In the genomic region with DNA sequence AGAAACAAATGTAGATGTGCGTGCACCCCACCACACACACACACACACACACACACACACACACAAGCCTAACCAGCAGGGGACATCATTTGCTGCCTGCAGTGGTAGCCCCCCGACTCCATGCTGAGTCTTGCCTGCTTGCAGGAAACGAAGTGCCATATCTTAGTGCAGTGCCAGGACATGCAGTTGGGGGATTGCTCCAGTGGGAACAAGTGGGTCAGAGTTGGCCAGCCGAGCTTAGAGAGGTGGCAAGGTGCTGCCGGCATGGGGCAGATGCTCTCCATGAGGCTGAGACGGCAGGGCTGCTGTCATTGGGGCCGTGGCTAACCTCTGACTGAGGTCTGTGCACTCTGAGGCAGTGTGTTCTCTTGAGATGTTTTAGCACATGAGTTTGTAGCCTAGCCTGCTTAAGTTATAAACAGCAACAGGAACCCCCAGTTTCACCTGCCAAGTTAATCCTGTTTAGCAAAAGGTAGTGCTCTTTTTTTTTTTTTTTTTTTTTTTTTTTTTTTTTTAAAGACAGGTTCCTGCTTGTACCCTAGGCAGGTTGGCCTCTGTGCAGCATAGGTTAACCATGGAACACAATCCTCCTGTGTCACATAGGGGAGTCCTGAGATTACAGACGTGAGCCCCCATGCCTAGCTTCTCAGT, we compare ENCODE assay signal across 8 mouse cellular contexts. TPM values are rescaled to one million over a fixed set of nuclear protein-coding genes. Genes with fewer than 3 reads are reported as not detected.
DNase-seq lines count a peak whose midpoint lies in the region; ATAC-seq and TF ChIP-seq lines count a peak whose summit lies in the region.

No protein-coding gene starts in this region.

- no peak overlapping the region for H3K27ac ChIP-seq in lung, embryonic 14.5 days (ENCODE audit: low read depth)
- H3K27ac ChIP-seq in forebrain, embryonic 10.5 days: peak overlapping the region; percentile 33; the same call in 1 of the 2 replicates
- no peak overlapping the region for H3K27ac ChIP-seq in intestine, embryonic 15.5 days
- no peak overlapping the region; the same call in 1 of the 2 replicates for H3K27ac ChIP-seq in small intestine, adult 2 months (ENCODE audit: insufficient read depth, low read depth, low read length)

- H3K9me3 ChIP-seq in lung, embryonic 14.5 days (ENCODE audit: low read depth, low read length): no peaks in the 10 kb centered on the region
- H3K9me3 ChIP-seq in forebrain, embryonic 10.5 days: no peaks in the 10 kb centered on the region
- H3K9me3 ChIP-seq in intestine, embryonic 15.5 days: no peaks in the 10 kb centered on the region

- no peak for DNase-seq in lung, embryonic 14.5 days
- no peak for DNase-seq in lung, postnatal 10 days
- DNase-seq in forebrain, embryonic 10.5 days (ENCODE audit: extremely low spot score, low spot score): no peak
- DNase-seq in embryo, embryonic 10.5 days (ENCODE audit: low spot score): no peak
- no peak for DNase-seq in adrenal gland, postnatal 36 days
- DNase-seq in adipocyte (ENCODE audit: low spot score): no peak

- H3K4me1 ChIP-seq in lung, embryonic 14.5 days (ENCODE audit: insufficient read depth): peaks cover 7% of the 10 kb centered on the region
- H3K4me1 ChIP-seq in forebrain, embryonic 10.5 days: peaks cover 71% of the 10 kb centered on the region
- H3K4me1 ChIP-seq in intestine, embryonic 15.5 days (replicated peaks): peaks cover 34% of the 10 kb centered on the region
- H3K4me1 ChIP-seq in small intestine, adult 2 months (ENCODE audit: control insufficient read depth, insufficient read depth, insufficient read length, low read length): peaks cover 44% of the 10 kb centered on the region

- H3K36me3 ChIP-seq in lung, embryonic 14.5 days (ENCODE audit: insufficient read depth): no peaks in the 10 kb centered on the region
- peaks cover 13% of the 10 kb centered on the region for H3K36me3 ChIP-seq in forebrain, embryonic 10.5 days (replicated peaks)
- no peaks in the 10 kb centered on the region for H3K36me3 ChIP-seq in intestine, embryonic 15.5 days
- peaks cover 2% of the 10 kb centered on the region; the same call in 1 of the 2 replicates for H3K36me3 ChIP-seq in small intestine, adult 2 months (ENCODE audit: control insufficient read depth, insufficient read depth, low read length)

- no peak for ATAC-seq in lung, embryonic 14.5 days (ENCODE audit: insufficient read depth)
- ATAC-seq in intestine, embryonic 15.5 days: no peak

- 72% methylated on average over 8 of the region's 8 CpGs for WGBS in lung, embryonic 14.5 days
- WGBS in forebrain, embryonic 10.5 days: 76% methylated on average over 8 of the region's 8 CpGs
- WGBS in intestine, embryonic 15.5 days: 70% methylated on average over 8 of the region's 8 CpGs
- 60% methylated on average over 8 of the region's 8 CpGs for WGBS in small intestine, adult 2 months

- peak overlapping the region; percentile 98; the same call in 1 of the 2 replicates for H3K4me2 ChIP-seq in lung, embryonic 14.5 days
- H3K4me2 ChIP-seq in intestine, embryonic 15.5 days (replicated peaks): peak overlapping the region; percentile 72

- no peak overlapping the region for H3K9ac ChIP-seq in lung, embryonic 14.5 days
- H3K9ac ChIP-seq in intestine, embryonic 15.5 days: 0 out of 2 replicates have a peak overlapping the region, but pooled peaks have one; percentile 14

- TF ChIP-seq POLR2A in small intestine, adult 2 months (IDR thresholded peaks at IDR 0.05; ENCODE audit: low read depth, low read length): no peak

- no peaks in the 10 kb centered on the region for H3K27me3 ChIP-seq in lung, embryonic 14.5 days (ENCODE audit: insufficient read depth, low read length)
- no peaks in the 10 kb centered on the region for H3K27me3 ChIP-seq in forebrain, embryonic 10.5 days (ENCODE audit: poor library complexity, severe bottlenecking)
- H3K27me3 ChIP-seq in intestine, embryonic 15.5 days (replicated peaks): no peaks in the 10 kb centered on the region
- no peaks in the 10 kb centered on the region for H3K27me3 ChIP-seq in small intestine, adult 2 months (ENCODE audit: control insufficient read depth, insufficient read depth, low read length)

- no peak for TF ChIP-seq CTCF in lung, embryonic 14.5 days (IDR thresholded peaks at IDR 0.05; ENCODE audit: low read depth)
- TF ChIP-seq CTCF in small intestine, adult 2 months (IDR thresholded peaks at IDR 0.05; ENCODE audit: extremely low read depth, insufficient read length, insufficient replicate concordance, low read depth, low read length): no peak

- no peak overlapping the region for H3K4me3 ChIP-seq in lung, embryonic 14.5 days (ENCODE audit: low read depth, low read length)
- peak overlapping the region; percentile 63; the same call in 1 of the 2 replicates for H3K4me3 ChIP-seq in forebrain, embryonic 10.5 days
- H3K4me3 ChIP-seq in intestine, embryonic 15.5 days (replicated peaks): peak overlapping the region; percentile 4; the same call in 1 of the 2 replicates
- H3K4me3 ChIP-seq in small intestine, adult 2 months (ENCODE audit: low read depth, low read length): peak overlapping the region; percentile 54

RNA-seq across cellular contexts. Expression of a gene that starts 2.0 kb away (rescaled TPM):
- polyA plus RNA-seq in lung, embryonic 14.5 days (2014; fragmentation: Nextera tagmentation; extraction: Ambion mirVana): 73.5 and 74.0 TPM in 2 replicates
- polyA plus RNA-seq in forebrain, embryonic 10.5 days (2016; fragmentation: Nextera tagmentation; extraction: Ambion mirVana): 51.8 and 68.7 TPM in 2 replicates
- 144 and 147 TPM in 2 replicates for polyA plus RNA-seq in intestine, embryonic 15.5 days (2015; fragmentation: Nextera tagmentation; extraction: Ambion mirVana)
- polyA plus RNA-seq in small intestine, adult 2 months (2012; rRNA removed): 306 and 443 TPM in 2 replicates
- total RNA-seq in adrenal gland, postnatal 36 days (2021): 1,000 to 10,000 TPM; 1,035 to 1,192 TPM
